Mouse (Mus musculus): ENCODE measurements around the gene Morc2a.

DNA sequence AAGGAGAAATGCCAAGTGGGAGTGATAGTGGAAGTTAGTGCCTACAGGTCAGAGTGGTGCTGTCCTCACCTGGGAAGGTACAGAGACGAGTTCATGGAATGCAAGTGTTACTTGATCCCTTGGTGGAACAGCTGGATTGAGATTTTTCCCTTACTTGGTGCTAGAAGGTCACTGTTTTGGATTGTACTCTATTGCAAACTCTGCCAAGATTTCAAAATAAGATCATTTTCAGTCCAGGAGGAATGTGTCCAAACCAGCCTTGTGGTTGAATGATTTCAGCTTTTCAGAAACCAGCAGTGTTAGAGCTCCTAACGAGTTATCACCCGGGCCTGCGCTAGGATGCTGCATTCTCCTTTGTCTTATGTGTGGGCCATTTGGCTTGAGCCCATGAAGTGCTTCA, 25.6 kb downstream of the Morc2a start:
- TF ChIP-seq CTCF (IDR thresholded peaks at IDR 0.05; ENCODE audit: borderline replicate concordance, control insufficient read depth, extremely low read depth, insufficient read depth, low read length, poor library complexity): no peak
- TF ChIP-seq POLR2A (IDR thresholded peaks at IDR 0.05; ENCODE audit: control insufficient read depth, extremely low read depth, insufficient read depth, low read length, poor library complexity): no peak
